Mouse (Mus musculus) cerebellum, adult 18-20 months (tissue): ENCODE measurements around the gene Pdpr.
"Not testable (repeated sequence)": the region's sequence is repeated elsewhere in the genome, so short reads cannot be mapped to it uniquely, and the experiment has no call there.

Experiments
- DNase-seq, 2 experiments: peaks; one replicate each; pipeline ENCODE4 v3.0.0; 2021

Pdpr gene

DNA sequence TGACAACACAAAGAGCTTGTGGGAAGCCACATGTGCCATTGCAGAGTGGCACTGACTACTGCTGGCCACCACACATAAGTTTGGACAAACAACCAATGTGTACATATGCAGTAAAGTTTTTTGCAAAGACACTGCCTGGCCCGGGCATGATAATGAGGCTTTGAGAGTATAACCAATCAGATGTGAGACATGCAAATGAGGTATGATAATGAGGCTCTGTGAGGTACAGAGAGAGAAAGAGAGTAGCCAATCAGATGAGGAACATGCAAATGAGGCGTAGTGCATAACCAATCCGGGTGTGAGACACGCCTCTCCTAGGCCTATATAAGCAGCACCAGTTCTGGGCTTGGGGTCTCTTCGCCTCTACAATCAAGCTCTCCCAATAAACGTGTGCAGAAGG lies 2.1 kb upstream of the Pdpr start, which contains the start of gene Clec18a:
TSS of gene Clec18a (minus strand) at position 101 of the 400 bp plus-strand sequence.
- DNase-seq = not testable (repeated sequence)

- peak in 1 of 2 experiments; percentile 17 for DNase-seq
Measured at GRCm38 (mm10) chr8:111094719-111095302, 381 bp downstream of the Pdpr start.

DNA sequence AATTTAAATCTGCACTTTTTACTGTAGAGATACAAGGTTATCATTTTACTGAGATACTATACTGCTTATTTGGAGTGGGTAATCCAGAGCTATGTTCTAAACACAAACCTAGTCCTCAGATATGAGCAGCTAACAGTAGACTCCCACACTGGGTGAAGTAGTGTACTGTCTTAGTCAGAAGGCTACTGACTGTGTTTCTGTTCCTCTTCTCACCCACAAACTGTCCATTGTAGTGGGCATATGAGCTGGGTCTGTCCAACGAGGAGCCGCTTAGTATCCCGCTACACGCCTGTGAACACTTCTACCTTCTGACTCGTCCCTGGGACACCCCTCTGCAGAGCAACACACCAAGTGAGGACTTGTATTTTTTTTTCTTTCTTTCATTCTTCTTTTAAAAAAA lies 20.5 kb downstream of the Pdpr start:
- DNase-seq = no peak

DNA sequence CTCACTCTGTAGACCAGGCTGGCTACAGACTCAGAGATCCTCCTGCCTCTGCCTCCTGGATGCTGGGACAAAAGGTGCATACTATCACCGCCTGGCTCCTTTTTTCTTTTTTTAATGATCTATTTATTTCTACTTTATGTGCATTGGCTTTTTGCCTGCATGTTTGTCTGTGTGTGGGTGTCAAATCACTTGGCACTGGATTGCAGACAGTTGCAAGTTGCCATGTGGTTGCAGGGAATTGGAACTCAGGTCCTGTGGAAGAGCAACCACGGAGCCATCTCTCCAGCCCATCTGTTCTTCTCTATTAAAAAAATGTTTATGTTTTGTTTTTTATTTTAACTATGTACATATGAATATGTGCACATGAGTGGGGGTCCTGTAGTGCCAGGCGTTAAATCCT lies 25.1 kb downstream of the Pdpr start:
- DNase-seq = no peak

DNA sequence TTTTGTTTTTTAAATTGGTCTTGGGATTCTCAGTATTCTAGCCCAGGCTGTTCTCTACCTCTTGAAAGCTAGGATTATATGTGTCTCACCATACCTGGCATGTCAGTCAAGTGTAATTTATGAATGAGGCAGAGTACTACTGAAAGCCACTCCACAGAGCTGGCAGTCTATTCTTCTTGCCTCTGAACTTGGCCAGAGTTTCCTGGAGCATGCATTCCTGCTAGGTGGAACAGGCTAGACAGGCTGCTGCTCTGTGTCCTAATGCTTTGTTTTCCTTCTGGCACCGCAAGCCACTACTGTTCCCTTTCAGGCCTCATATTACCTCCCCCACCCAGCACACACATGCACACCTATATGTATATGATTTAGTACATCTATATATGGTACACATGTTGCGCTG lies 36.3 kb downstream of the Pdpr start:
- no peak for DNase-seq

DNA sequence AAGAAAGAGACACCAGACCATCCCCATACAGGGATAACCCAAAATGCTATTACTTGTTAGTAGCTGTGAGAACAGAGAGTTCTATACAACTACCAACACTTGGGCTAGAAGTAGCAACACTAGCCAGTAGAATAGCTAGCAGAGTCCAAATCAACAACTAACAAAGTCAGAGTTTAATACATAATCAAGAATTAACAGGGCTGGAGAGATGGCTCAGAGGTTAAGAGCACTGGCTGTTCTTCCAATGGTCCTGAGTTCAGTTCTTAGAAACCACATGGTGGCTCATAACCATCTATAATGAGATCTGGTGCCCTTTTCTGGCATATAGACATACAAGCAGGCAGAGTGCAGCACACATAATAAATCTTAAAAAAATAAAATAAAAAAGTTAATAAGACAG lies 48.1 kb downstream of the Pdpr start:
- DNase-seq = no peak

DNA sequence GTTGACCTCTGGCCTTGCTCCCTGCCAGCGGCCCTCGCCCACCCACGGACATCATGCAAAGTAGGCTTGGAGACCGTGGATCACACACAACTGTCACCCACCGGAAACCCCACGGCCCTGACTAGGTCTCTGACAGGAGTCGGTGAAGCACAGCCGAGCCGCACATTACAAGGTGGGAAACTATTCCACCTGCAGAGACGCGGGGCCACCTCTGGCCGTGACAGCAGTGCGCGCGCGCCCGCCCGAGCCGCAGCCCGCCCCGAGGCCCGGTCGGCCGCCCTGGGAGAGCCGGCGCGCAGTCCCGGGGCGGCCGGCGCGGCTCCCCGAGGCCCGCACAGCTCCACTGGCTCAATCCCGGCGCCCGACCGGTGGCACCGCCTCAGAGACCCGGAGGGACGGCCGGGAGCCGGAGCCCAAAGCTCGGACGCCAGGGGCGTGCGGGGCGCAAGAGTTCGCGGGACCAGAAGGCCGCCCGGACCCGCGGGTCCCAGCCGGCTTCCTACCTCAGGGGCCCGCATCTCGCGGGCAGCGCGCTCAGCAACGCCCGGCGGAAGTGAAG lies 50.5 kb downstream of the Pdpr start:
- peak in 1 of 2 experiments; percentile 19 for DNase-seq

DNA sequence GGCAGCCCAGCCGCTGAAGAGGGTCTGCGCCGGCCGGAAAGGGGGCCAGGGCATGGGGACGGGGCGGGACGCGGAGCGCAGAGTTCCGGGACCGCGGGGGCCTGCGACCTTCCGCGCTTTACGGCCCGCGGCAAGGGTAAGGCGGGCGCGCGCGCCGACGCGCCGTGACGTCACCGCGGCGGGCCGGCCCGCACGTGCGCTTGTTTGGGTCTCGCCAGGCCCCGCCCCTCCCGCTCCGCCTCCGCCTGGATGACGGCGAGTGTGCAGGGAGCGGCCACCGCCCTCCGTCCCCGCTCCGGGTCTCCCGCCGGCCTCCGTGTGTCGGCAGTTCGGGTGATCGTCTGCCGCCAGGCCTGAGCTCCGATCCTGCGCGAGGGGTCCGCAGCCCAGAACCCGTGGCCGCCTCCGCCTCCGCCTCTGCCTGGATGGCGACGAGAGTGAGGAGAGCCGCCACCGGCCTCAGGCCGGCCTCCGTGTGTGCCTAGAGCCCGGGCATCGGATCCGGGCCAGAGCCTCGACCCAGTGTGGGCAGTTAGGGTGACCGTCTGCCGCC lies 51.1 kb downstream of the Pdpr start:
- DNase-seq = peak; percentile 95 to 96

DNA sequence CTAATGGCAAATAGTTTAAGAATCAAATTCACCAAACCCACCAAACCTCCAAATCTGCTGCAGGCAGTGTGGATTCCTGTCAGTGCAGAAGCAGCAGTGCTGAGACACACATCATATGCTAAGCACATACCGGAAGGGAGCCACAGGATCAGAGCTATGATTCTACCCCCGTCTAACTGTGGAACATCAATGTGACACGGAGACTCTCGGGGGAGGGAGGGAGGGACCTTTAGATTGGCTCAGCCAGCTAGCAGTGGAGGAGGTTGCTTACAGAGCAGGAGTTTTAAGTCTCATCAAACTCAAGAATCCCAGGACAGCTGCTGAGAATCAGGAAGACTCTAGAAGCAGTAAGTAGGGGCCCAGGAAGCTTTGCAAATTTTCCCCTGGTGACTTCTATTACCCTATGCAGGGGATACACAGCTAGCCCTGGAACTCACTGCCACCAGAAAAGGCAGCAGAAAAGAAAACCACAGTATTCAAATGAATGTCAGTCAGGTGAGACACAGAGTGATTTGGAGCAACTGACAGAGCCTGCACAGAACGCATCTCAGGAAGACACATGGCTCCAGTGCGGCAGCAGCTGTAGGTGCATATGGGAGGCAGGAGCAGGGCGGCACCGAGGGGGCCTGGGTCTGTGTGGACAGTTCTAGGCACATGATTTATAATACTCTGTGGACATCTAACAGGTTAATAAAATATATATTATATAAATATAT lies 61.4 kb downstream of the Pdpr start:
- DNase-seq = no peak

DNA sequence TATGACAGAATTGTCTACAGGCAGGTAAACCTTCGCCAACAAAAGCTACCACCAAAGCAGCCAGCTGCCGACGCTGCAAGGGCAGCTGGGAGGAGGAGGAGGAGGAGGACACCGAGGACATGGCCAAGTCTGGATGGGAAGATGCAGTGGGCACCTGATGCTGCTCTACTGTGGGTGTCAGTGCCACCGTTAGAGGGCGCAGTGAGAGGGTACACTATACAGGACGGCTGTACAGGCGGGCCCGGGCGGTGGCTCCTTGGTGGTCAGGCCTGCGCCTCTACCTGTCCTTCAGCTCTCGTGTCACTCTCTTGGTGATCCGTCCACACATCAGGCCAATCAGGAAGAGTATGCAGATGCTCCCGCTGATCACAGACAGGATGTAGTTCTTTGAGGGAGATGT lies 63.2 kb downstream of the Pdpr start:
- DNase-seq = peak; percentile 68

DNA sequence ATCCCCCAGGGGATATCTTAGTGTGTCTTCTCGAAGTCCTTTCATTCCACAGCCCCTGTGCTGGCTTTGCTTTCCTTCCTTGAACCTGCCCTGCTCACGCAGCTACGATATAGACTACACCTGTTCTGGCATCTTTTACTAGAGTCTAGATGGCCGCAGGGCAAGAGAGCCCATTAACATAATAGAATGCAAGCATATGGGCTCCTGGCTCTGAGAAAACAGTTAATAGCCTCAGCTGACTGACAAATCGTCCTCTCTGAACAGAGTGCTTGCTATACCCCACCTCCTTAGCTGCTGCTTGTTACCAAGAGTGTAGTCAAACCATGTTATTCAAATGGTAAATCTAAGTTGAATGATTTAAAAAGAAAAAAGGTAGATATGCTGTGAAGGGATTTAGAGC lies 77.2 kb downstream of the Pdpr start:
- DNase-seq = no peak

- peak; percentile 84 to 85 for DNase-seq
Measured at GRCm38 (mm10) chr8:111185472-111185947, 91.1 kb downstream of the Pdpr start.
